Mouse (Mus musculus): ENCODE data around the gene Mdh2. TPM values are rescaled to one million over a fixed set of nuclear protein-coding genes. Genes with fewer than 3 reads are reported as not detected.

Gene Mdh2
- polyA plus RNA-seq, 1 experiment from 2014 or later: 564 TPM

GRCm38 (mm10) chr5:135742941-135743740 lies 35.1 kb upstream of the Mdh2 start:
- Histone ChIP-seq H3K4me3 (peak overlapping the region; percentile 86), H3K4me1 (peaks cover 18% of the 10 kb centered on the region), H3K36me3 (ENCODE audit: poor library complexity, severe bottlenecking) (peaks cover 26% of the 10 kb centered on the region), H3K4me2 (peak overlapping the region; percentile 96), H3K9me3 (replicated peaks) (peaks cover 9% of the 10 kb centered on the region; the same call in 1 of the 2 replicates), H3K27me3 (no peaks in the 10 kb centered on the region), H3K9ac (peak overlapping the region; percentile 89), H3K27ac (no peak overlapping the region)
- peak; percentile 42 for ATAC-seq
- 21% methylated on average over 18 of the region's 18 CpGs for WGBS

GRCm38 (mm10) chr5:135743741-135744609 lies 34.3 kb upstream of the Mdh2 start, which contains the start of gene Tmem120a:
Gene Tmem120a, minus strand, starts transcription at chr5:135744448.
- peak within 1 kb of the TSS; percentile 89 for H3K9ac ChIP-seq
- peak within 1 kb of the TSS; percentile 86 for H3K4me3 ChIP-seq
- H3K36me3 ChIP-seq (ENCODE audit: poor library complexity, severe bottlenecking): peaks cover 24% of the 10 kb centered on the region
- ATAC-seq: peak; percentile 98
- H3K4me1 ChIP-seq: peaks cover 18% of the 10 kb centered on the region
- under 1% methylated on average over 55 of the region's 60 CpGs for WGBS
- peak within 1 kb of the TSS; percentile 96 for H3K4me2 ChIP-seq
- H3K27me3 ChIP-seq: no peaks in the 10 kb centered on the region
- peaks cover 9% of the 10 kb centered on the region; the same call in 1 of the 2 replicates for H3K9me3 ChIP-seq (replicated peaks)
- 0 out of 2 replicates have a peak within 1 kb of the TSS, but pooled peaks have one; percentile 4 for H3K27ac ChIP-seq

- Histone ChIP-seq H3K4me2 (peak overlapping the region; percentile 96), H3K27me3 (no peaks in the 10 kb centered on the region), H3K36me3 (ENCODE audit: poor library complexity, severe bottlenecking) (peaks cover 18% of the 10 kb centered on the region), H3K4me3 (peak overlapping the region; percentile 86), H3K9me3 (replicated peaks) (peaks cover 9% of the 10 kb centered on the region; the same call in 1 of the 2 replicates), H3K27ac (0 out of 2 replicates have a peak overlapping the region, but pooled peaks have one; percentile 1), H3K4me1 (peaks cover 18% of the 10 kb centered on the region), H3K9ac (peak overlapping the region; percentile 51; the same call in 1 of the 2 replicates)
- peak; percentile 7 for ATAC-seq
- 18% methylated on average over 12 of the region's 12 CpGs for WGBS
Measured at GRCm38 (mm10) chr5:135744742-135745141, 33.5 kb upstream of the Mdh2 start.

DNA sequence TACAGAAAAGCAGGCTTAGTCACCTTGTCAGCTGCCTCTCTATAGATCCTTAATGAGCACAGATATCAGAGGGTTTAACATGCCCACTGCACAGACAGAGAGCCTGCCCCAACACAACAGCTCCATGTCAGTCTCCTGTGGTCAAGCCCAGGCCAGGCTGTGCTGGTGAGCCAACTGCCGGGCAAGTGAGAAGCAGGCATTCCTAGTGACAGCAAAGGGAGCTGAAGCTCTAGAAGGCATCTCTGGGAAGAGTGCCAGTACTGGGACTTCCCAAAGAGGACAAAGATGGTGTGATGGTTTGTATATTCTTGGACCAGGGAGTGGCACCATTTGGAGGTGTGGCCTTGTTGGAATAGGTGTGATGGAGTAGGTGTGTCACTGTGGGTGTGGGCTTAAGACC lies 27.2 kb upstream of the Mdh2 start:
- ATAC-seq: no peak
- H3K27me3 ChIP-seq: no peaks in the 10 kb centered on the region
- H3K4me1 ChIP-seq: no peaks in the 10 kb centered on the region
- no peak overlapping the region for H3K4me2 ChIP-seq
- H3K9ac ChIP-seq: no peak overlapping the region
- no peaks in the 10 kb centered on the region for H3K36me3 ChIP-seq (ENCODE audit: poor library complexity, severe bottlenecking)
- H3K9me3 ChIP-seq (replicated peaks): peaks cover 9% of the 10 kb centered on the region; the same call in 1 of the 2 replicates
- no peak overlapping the region for H3K27ac ChIP-seq
- WGBS: 90% methylated on average over 1 of the region's 1 CpGs
- H3K4me3 ChIP-seq: no peak overlapping the region

GRCm38 (mm10) chr5:135751595-135751994 lies 26.7 kb upstream of the Mdh2 start:
- no peaks in the 10 kb centered on the region for H3K4me1 ChIP-seq
- H3K27ac ChIP-seq: no peak overlapping the region
- H3K4me2 ChIP-seq: no peak overlapping the region
- H3K4me3 ChIP-seq: no peak overlapping the region
- no peaks in the 10 kb centered on the region for H3K36me3 ChIP-seq (ENCODE audit: poor library complexity, severe bottlenecking)
- H3K27me3 ChIP-seq: no peaks in the 10 kb centered on the region
- H3K9ac ChIP-seq: no peak overlapping the region
- no peak for ATAC-seq
- 84% methylated on average over 2 of the region's 2 CpGs for WGBS
- H3K9me3 ChIP-seq (replicated peaks): peaks cover 9% of the 10 kb centered on the region; the same call in 1 of the 2 replicates

GRCm38 (mm10) chr5:135761881-135762280 lies 16.4 kb upstream of the Mdh2 start:
- H3K4me2 ChIP-seq: no peak overlapping the region
- no peak overlapping the region for H3K9ac ChIP-seq
- no peak overlapping the region for H3K27ac ChIP-seq
- H3K27me3 ChIP-seq: no peaks in the 10 kb centered on the region; the same call in 1 of the 2 replicates
- no peaks in the 10 kb centered on the region for H3K4me1 ChIP-seq
- 89% methylated on average over 3 of the region's 3 CpGs for WGBS
- no peaks in the 10 kb centered on the region for H3K36me3 ChIP-seq (ENCODE audit: poor library complexity, severe bottlenecking)
- ATAC-seq: no peak
- H3K4me3 ChIP-seq: no peak overlapping the region
- no peaks in the 10 kb centered on the region for H3K9me3 ChIP-seq (replicated peaks)

- no peak overlapping the region for H3K4me2 ChIP-seq
- no peaks in the 10 kb centered on the region; the same call in 1 of the 2 replicates for H3K27me3 ChIP-seq
- H3K4me1 ChIP-seq: no peaks in the 10 kb centered on the region
- ATAC-seq: 0 out of 2 replicates have a peak, but pooled peaks have one; percentile 24
- no peak overlapping the region for H3K4me3 ChIP-seq
- no peak overlapping the region for H3K27ac ChIP-seq
- H3K36me3 ChIP-seq (ENCODE audit: poor library complexity, severe bottlenecking): no peaks in the 10 kb centered on the region
- WGBS: under 1% methylated on average over 7 of the region's 7 CpGs
- H3K9me3 ChIP-seq (replicated peaks): no peaks in the 10 kb centered on the region
- no peak overlapping the region for H3K9ac ChIP-seq
Measured at GRCm38 (mm10) chr5:135763526-135763925, 14.8 kb upstream of the Mdh2 start.

DNA sequence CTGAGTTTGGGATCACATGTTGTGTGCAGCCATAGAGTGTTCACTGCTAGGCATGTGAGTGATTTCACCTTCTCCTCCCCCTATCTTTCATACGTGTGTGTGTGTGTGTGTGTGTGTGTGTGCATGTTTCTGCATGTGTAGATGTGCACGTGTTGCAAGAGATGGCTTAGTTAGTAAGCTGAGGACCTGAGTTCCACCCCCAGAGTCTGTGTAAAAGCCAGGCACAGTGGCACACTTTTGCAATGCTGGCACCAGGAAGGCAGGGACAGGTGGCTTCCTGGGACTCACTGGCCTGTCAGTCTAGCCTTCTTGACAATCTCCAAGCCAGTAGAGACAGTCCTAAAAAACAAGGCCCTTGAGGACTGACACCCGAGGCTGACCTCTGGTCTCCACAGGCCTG lies 13.3 kb upstream of the Mdh2 start:
- Histone ChIP-seq H3K9me3 (replicated peaks) (no peaks in the 10 kb centered on the region), H3K4me1 (no peaks in the 10 kb centered on the region), H3K4me2 (no peak overlapping the region), H3K36me3 (ENCODE audit: poor library complexity, severe bottlenecking) (no peaks in the 10 kb centered on the region), H3K27ac (no peak overlapping the region), H3K9ac (no peak overlapping the region), H3K4me3 (no peak overlapping the region), H3K27me3 (no peaks in the 10 kb centered on the region; the same call in 1 of the 2 replicates)
- no peak for ATAC-seq
- WGBS: 60% methylated on average over 3 of the region's 3 CpGs

DNA sequence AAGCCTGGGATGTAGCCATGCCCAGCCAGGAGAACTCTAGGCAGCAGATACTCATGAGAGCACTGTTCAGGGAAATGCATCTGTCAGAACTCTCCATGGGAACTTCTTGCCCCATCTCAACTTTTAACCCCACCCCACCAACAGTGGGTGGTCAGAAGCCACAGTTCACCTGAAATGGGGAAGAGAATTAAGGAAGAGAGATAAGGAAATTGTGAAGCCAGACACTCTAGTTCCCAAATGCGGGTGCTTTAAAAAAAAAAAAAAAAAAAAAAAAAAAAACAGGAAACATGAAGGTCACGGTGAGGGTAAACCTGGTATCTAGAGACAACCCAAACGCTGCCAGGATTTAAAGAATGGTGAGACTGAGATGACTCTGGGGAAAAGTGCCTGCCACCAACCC lies 5.8 kb upstream of the Mdh2 start:
- H3K27ac ChIP-seq: no peak overlapping the region
- 74% methylated on average over 3 of the region's 3 CpGs for WGBS
- H3K9ac ChIP-seq: no peak overlapping the region
- no peaks in the 10 kb centered on the region for H3K9me3 ChIP-seq (replicated peaks)
- 0 out of 2 replicates have a peak, but pooled peaks cover 5% of the 10 kb centered on the region for H3K27me3 ChIP-seq
- H3K36me3 ChIP-seq (ENCODE audit: poor library complexity, severe bottlenecking): no peaks in the 10 kb centered on the region
- no peak overlapping the region for H3K4me2 ChIP-seq
- no peak overlapping the region for H3K4me3 ChIP-seq
- H3K4me1 ChIP-seq: peaks cover 3% of the 10 kb centered on the region
- no peak for ATAC-seq

GRCm38 (mm10) chr5:135776546-135776945 lies 1.7 kb upstream of the Mdh2 start:
- no peaks in the 10 kb centered on the region for H3K9me3 ChIP-seq (replicated peaks)
- no peak overlapping the region for H3K4me3 ChIP-seq
- peaks cover 1% of the 10 kb centered on the region for H3K36me3 ChIP-seq (ENCODE audit: poor library complexity, severe bottlenecking)
- no peak overlapping the region for H3K4me2 ChIP-seq
- 84% methylated on average over 4 of the region's 4 CpGs for WGBS
- peak overlapping the region; percentile 12; the same call in 1 of the 2 replicates for H3K9ac ChIP-seq
- no peak for ATAC-seq
- peaks cover 28% of the 10 kb centered on the region for H3K4me1 ChIP-seq
- no peak overlapping the region for H3K27ac ChIP-seq
- H3K27me3 ChIP-seq: 0 out of 2 replicates have a peak, but pooled peaks cover 5% of the 10 kb centered on the region

GRCm38 (mm10) chr5:135777796-135778470 lies 347 bp upstream of the Mdh2 start, which contains the start of gene Styxl1:
Gene Styxl1, minus strand, starts transcription at chr5:135778385.
- 0% methylated on average over 45 of the region's 45 CpGs for WGBS
- Histone ChIP-seq H3K4me1 (peaks cover 28% of the 10 kb centered on the region), H3K9me3 (replicated peaks) (no peaks in the 10 kb centered on the region), H3K9ac (peak within 1 kb of the TSS; percentile 96), H3K4me2 (peak within 1 kb of the TSS; percentile 93), H3K36me3 (ENCODE audit: poor library complexity, severe bottlenecking) (peaks cover 15% of the 10 kb centered on the region), H3K4me3 (peak within 1 kb of the TSS; percentile 85), H3K27ac (peak within 1 kb of the TSS; percentile 90), H3K27me3 (0 out of 2 replicates have a peak, but pooled peaks cover 5% of the 10 kb centered on the region)
- peak; percentile 93 for ATAC-seq
